Mouse (Mus musculus): Measurements from ENCODE around the gene Mllt10. TPM values are rescaled to one million over a fixed set of nuclear protein-coding genes. Genes with fewer than 3 reads are reported as not detected.

Gene Mllt10
- polyA plus RNA-seq, 3 experiments from 2014 or later, result 26.7 to 44.6 (median 37.8) TPM

- no peak for ATAC-seq
Measured at GRCm38 (mm10) chr2:18034371-18035250, 20.4 kb upstream of the Mllt10 start.

GRCm38 (mm10) chr2:18037491-18037890 is 17.5 kb upstream of the Mllt10 start, which contains the start of gene A930004D18Rik:
TSS of gene A930004D18Rik (minus strand) at chr2:18037737.
- ATAC-seq, result no peak

- no peak for ATAC-seq
Measured at GRCm38 (mm10) chr2:18038141-18038752, 16.8 kb upstream of the Mllt10 start.

- no peak for ATAC-seq
Measured at GRCm38 (mm10) chr2:18038895-18039371, 16.1 kb upstream of the Mllt10 start.

GRCm38 (mm10) chr2:18039566-18040290 is 15.3 kb upstream of the Mllt10 start:
- ATAC-seq, result no peak

- ATAC-seq, result no peak
Measured at GRCm38 (mm10) chr2:18040347-18041160, 14.5 kb upstream of the Mllt10 start.

- no peak for ATAC-seq
Measured at GRCm38 (mm10) chr2:18041199-18041885, 13.7 kb upstream of the Mllt10 start.

GRCm38 (mm10) chr2:18045143-18045780 is 9.8 kb upstream of the Mllt10 start:
- no peak for ATAC-seq

GRCm38 (mm10) chr2:18045781-18046181 is 9.3 kb upstream of the Mllt10 start:
- ATAC-seq, result no peak

- no peak for ATAC-seq
Measured at GRCm38 (mm10) chr2:18046186-18046585, 8.9 kb upstream of the Mllt10 start.

- ATAC-seq, result peak; percentile 45
Measured at GRCm38 (mm10) chr2:18046758-18047645, 8.0 kb upstream of the Mllt10 start.

GRCm38 (mm10) chr2:18047646-18048452 is 7.2 kb upstream of the Mllt10 start:
- peak; percentile 48 for ATAC-seq

- no peak for ATAC-seq
Measured at GRCm38 (mm10) chr2:18048453-18049075, 6.5 kb upstream of the Mllt10 start, which contains the start of gene Skida1. TSS of gene Skida1 (minus strand) at chr2:18049051.

- no peak for ATAC-seq
Measured at GRCm38 (mm10) chr2:18049279-18049821, 5.7 kb upstream of the Mllt10 start.

GRCm38 (mm10) chr2:18050018-18050417 is 5.0 kb upstream of the Mllt10 start:
- no peak for ATAC-seq

- peak; percentile 44 for ATAC-seq
Measured at GRCm38 (mm10) chr2:18050541-18050985, 4.5 kb upstream of the Mllt10 start.

- no peak for ATAC-seq
Measured at GRCm38 (mm10) chr2:18051026-18051830, 3.8 kb upstream of the Mllt10 start.
